Mouse (Mus musculus) embryo, embryonic 10 days (tissue): Measurements from ENCODE around the gene Fus.
"Not testable (repeated sequence)": the region's sequence is repeated elsewhere in the genome, so short reads cannot be mapped to it uniquely, and the experiment has no call there.

Source experiments
- DNase-seq: peaks from one replicate; pipeline ENCODE4 v3.0.0-alpha.2; 2015; ENCODE audit warnings: low spot score

Fus gene

GRCm38 (mm10) chr7:127967004-127967921 lies at the start of gene Fus:
TSS of gene Fus (plus strand) at chr7:127967457.
- DNase-seq: peak; percentile 96

- peak; percentile 75 for DNase-seq
These were observed 49.1 kb upstream of the Fus start for GRCm38 (mm10) chr7:127918203-127918602.

GRCm38 (mm10) chr7:127919290-127919689 lies 48.0 kb upstream of the Fus start:
- DNase-seq: no peak

- peak; percentile 57 for DNase-seq
These were observed 45.7 kb upstream of the Fus start for GRCm38 (mm10) chr7:127921516-127921915.

GRCm38 (mm10) chr7:127922451-127923275 lies 44.6 kb upstream of the Fus start:
- no peak for DNase-seq

GRCm38 (mm10) chr7:127923714-127924113 lies 43.5 kb upstream of the Fus start:
- no peak for DNase-seq

GRCm38 (mm10) chr7:127925252-127925651 lies 42.0 kb upstream of the Fus start:
- peak; percentile 38 for DNase-seq

- DNase-seq: no peak
These were observed 41.2 kb upstream of the Fus start for GRCm38 (mm10) chr7:127926066-127926465.

- DNase-seq: no peak
These were observed 40.4 kb upstream of the Fus start for GRCm38 (mm10) chr7:127926846-127927245.

- DNase-seq: no peak
These were observed 39.5 kb upstream of the Fus start for GRCm38 (mm10) chr7:127927726-127928125.

- DNase-seq: no peak
These were observed 38.7 kb upstream of the Fus start for GRCm38 (mm10) chr7:127928596-127928995.

GRCm38 (mm10) chr7:127929923-127930322 lies 37.3 kb upstream of the Fus start, which contains the start of gene Prss8:
TSS of gene Prss8 (minus strand) at chr7:127930104.
- peak; percentile 31 for DNase-seq

GRCm38 (mm10) chr7:127930636-127931035 lies 36.6 kb upstream of the Fus start:
- DNase-seq: no peak

- peak; percentile 30 for DNase-seq
These were observed 35.7 kb upstream of the Fus start for GRCm38 (mm10) chr7:127931351-127932135.

- peak; percentile 82 for DNase-seq
These were observed 34.8 kb upstream of the Fus start for GRCm38 (mm10) chr7:127932273-127933031.

- DNase-seq: no peak
These were observed 33.2 kb upstream of the Fus start for GRCm38 (mm10) chr7:127934075-127934474.

- DNase-seq: peak; percentile 98
These were observed 32.1 kb upstream of the Fus start for GRCm38 (mm10) chr7:127935028-127935722.

GRCm38 (mm10) chr7:127935748-127936159 lies 31.5 kb upstream of the Fus start:
- DNase-seq: no peak

- no peak for DNase-seq
These were observed 30.9 kb upstream of the Fus start for GRCm38 (mm10) chr7:127936216-127936884.

GRCm38 (mm10) chr7:127942097-127942496 lies 25.2 kb upstream of the Fus start:
- not testable (repeated sequence) for DNase-seq
